Mouse (Mus musculus) CH12.LX (cell line): ENCODE measurements at regions not wholly inside any gene's neighbourhood (a gene's known extent, or its start where the extent isn't known, plus 50 kb on each side); places are given as distances from the start of the nearest gene placed in this dataset.

ENCODE experiments used
- CTCF ChIP-seq, 2 experiments: IDR thresholded peaks in 1 of 2; conservative IDR thresholded peaks in 1 of 2; 2 replicates each; pipeline ENCODE4 v1.5.1; 2011 to 2012; ENCODE audit warnings: low read depth in 2 of 2, low read length in 2 of 2, improper control_type of control experiment in 1 of 2, inconsistent platforms in 1 of 2, mild to moderate bottlenecking in 1 of 2, moderate library complexity in 1 of 2
- EP300 ChIP-seq: IDR thresholded peaks from 2 replicates; pipeline ENCODE4 v1.6.1; 2011; ENCODE audit warnings: low read length, improper control_type of control experiment
- JUND ChIP-seq: conservative IDR thresholded peaks from 2 replicates; pipeline ENCODE4 v1.6.1; 2011; ENCODE audit warnings: low read depth, low read length, improper control_type of control experiment
- KAT2A ChIP-seq: IDR thresholded peaks from 2 replicates; pipeline ENCODE4 v1.6.1; 2012; ENCODE audit warnings: low read length, improper control_type of control experiment, inconsistent platforms; ENCODE audit not compliant: insufficient replicate concordance
- POLR2A ChIP-seq: IDR thresholded peaks from 2 replicates; pipeline ENCODE4 v1.6.1; 2011; ENCODE audit warnings: low read depth, mild to moderate bottlenecking, improper control_type of control experiment, low read length
- SMC3 ChIP-seq: IDR thresholded peaks from 2 replicates; pipeline ENCODE4 v1.6.1; 2011; ENCODE audit warnings: low read depth, low read length, improper control_type of control experiment
- USF1 ChIP-seq: IDR thresholded peaks from 2 replicates; pipeline ENCODE4 v1.6.1; 2014; ENCODE audit warnings: low read depth, mild to moderate bottlenecking, inconsistent platforms, low read length, improper control_type of control experiment
- ZC3H11A ChIP-seq: IDR thresholded peaks from 2 replicates; pipeline ENCODE4 v1.6.1; 2012; ENCODE audit warnings: low read depth, mild to moderate bottlenecking, inconsistent platforms, low read length, improper control_type of control experiment

GRCm38 (mm10) chr9:41257244-41257643 is 95.7 kb upstream of the Ubash3b start:
- TF ChIP-seq POLR2A (no peak), EP300 (no peak), SMC3 (no peak), CTCF (conservative IDR thresholded peaks at IDR 0.05 in 1 of 2, IDR thresholded peaks at IDR 0.05 in 1 of 2; ENCODE audit: low read depth in 2 of 2, low read length in 2 of 2) (no peak), KAT2A (no peak), ZC3H11A (no peak), JUND (no peak), USF1 (no peak)
